Mouse (Mus musculus) G1E (cell line): ENCODE results near the gene Med27.

Source experiments
- CTCF ChIP-seq: IDR thresholded peaks from 2 replicates; pipeline ENCODE4 v1.5.1; 2012; ENCODE audit warnings: low read depth, low read length, inconsistent platforms, mixed read lengths
- GATA1 ChIP-seq: IDR thresholded peaks from 2 replicates; pipeline ENCODE4 v1.6.1; 2012; ENCODE audit warnings: borderline replicate concordance, low read length, inconsistent platforms, mixed read lengths

GRCm38 (mm10) chr2:29463039-29463585 lies 116.5 kb downstream of the Med27 start:
- no peak for TF ChIP-seq CTCF
- no peak for TF ChIP-seq GATA1
